Mouse (Mus musculus) urinary bladder, adult 18-20 months (tissue): ENCODE measurements around the gene Ptprj.
"Not testable (repeated sequence)": the region's sequence is repeated elsewhere in the genome, so short reads cannot be mapped to it uniquely, and the experiment has no call there.

Experiments used
- DNase-seq, 2 experiments: peaks; one replicate each; pipeline ENCODE4 v3.0.0; 2022; ENCODE audit warnings: low spot score in 2 of 2, mixed read lengths in 2 of 2

Gene Ptprj

DNA sequence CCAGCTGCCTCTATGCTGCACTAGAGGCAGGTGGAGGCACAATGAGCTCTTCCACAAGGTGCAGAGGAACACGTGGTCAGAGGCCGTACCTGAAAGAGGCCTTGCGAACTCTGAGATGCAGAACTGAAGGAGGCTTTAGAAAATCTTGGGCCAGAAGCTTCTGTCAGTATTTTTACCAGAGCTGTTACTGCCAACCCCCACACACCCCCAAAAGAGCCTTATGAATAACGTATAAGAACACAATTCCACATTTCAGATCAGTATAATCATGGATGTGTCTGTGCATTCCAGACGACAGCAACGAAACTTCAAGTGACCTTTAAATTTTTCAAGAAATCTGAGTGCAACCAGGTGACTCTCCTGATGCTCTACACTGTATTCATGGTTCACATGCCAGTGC is 98.9 kb downstream of the Ptprj start:
- DNase-seq = no peak

DNA sequence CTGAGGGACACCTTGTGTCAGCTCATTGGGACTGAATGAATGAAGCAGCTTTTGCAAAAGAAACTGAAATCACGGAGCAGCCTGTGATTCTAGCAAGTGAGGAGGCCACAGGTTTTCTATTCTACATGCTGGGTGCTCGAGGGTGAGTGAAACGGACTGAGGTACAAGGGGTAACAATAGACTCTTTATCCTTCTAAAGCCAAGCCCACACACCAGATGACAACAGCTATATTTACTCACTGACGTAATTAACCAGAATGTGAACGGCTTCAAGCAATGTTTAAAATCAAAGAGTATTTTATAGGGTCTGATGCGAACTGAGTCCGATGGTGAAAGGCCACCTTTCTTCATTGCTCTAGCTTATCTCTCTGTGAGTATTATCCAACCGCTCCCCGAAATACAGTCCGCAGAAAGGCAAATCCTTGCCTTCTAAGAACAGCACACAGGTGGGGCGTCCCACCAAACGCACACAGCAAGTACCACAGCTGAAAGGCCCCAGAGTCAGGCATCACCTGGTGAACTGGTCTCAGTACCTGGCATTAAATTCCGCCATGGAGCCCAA is 99.6 kb downstream of the Ptprj start:
- DNase-seq = no peak

DNA sequence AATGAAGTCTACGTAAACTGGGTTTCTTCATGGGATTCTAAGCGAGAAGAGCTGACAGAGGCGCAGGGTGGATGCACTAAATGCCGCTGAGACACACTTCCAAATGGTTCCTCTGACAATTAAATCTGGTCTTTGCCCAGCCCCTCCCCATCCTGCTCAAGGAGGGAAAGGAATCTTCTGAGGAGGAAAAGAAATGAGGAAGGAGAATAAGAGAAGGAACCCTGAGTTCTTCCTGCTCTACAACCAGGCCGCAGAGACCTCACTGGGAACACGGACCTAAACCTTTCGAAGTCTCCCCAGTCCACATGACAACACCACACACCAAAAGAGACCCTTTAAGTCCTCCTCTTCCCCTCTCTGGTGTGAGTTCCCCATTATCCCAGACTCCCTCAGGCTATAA is 101.9 kb downstream of the Ptprj start:
- DNase-seq = no peak

DNA sequence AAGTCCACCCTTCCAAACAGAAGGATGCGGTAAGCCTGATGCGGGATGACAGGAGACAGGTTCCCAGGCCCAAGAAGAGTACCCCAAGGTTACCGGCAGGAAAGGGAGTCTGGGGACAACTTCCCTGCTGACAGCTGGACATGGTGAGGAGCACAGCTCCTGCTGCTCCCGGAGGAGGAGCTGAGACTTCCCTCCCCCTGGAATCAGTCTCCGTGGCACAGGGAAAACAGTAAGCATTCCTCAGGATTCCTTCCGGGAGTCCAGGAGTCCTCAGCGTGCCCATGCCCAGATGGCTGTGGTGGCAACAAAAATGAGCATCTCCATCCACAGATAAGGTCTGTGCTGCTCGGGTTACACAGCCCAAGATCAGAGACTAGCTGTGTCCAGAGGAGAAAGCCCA is 102.8 kb downstream of the Ptprj start:
- no peak for DNase-seq

DNA sequence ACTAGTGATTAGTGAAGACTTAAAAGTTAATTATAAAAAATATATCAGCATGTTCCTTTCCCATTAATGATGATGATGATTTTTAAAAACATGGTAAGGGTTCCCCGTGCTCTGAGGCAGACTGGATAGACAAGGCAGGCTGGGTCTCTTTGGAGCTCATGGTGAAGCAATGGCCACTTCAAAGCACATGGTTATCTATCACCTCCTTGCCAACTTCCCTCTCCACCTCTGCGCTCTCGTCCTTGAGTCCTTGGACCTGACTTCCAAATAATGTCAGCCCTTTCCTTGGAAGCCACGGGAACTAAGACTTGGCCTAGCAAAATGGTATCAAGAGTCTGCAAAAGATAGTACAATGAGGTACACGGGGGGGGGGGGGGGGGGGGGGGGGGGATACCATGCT is 103.7 kb downstream of the Ptprj start:
- DNase-seq = no peak

DNA sequence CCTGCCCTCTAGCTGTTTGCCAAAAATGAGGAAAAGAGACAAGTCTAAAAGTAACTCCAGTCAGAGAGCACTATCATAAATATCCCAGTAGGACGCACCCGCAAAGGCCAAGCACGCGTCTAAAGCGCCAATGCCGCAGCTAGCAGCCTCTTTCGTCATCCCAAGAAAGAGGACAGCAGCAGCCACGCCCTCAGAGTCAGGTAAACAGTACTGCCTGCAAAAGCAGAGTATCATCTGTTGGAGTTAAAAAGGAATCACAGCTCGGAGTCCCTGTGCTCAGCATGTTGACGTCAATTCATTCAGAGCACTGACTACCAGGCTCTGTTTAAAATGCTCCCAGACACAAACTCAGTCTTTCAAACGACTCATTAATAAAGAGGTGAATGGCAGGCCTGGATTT is 104.1 kb downstream of the Ptprj start:
- no peak for DNase-seq

DNA sequence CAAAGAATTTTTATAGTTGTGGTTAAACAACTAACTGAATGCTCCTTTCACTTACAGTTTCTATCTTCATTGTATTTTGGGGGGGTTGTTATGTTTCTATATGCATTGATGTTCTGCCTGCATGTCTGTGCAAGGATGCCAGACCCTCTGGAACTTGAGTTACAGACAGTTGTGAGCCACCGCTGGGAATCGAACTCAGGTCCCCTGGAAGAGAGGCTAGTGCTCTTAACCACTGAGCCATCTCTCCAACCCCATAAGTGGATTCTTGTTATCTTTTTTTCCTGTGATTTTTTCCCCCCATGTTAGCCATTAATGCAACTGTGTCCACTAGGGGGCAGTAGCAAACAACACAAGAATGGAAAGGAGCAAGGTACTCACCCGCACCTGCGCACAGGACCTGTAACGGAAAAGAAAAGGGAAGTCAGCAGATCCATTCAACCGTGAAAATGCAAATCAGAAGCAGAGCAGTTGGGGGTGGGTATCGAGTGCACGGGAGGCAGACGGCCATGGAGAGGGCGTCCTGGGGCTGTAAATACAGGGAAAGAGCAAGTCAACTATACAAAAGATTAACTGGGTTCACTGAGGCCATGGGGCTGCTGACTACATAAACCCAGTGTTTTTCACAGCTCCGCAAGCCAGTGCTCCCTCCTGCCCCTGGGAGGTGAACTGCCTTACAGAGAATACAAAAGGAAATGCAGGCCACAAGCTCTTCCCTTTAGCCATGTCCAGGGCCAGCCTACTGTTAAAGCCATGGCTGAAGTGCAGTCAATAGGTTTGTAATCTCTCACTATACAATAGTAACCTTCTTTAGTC is 105.6 kb downstream of the Ptprj start:
- DNase-seq = peak; percentile 65 to 71

DNA sequence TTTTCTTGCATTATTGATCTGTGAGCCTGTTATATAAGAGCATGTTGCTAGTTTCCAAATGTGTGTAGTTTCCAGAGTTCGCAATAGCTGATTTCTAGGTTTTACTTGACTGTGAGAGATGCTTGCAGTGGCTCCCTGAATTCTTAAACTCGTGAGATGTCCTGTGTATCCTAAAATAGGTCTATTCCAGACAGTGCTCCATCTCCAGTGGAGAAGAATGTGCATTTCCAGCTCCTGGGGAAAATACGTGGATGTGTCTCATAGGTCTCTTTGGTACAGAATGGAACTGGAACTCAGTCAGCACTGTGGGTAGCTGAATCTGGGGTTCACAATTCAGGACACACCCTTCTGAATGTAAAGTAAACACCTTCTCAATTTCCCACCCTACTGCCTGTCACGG is 107.7 kb downstream of the Ptprj start:
- DNase-seq = no peak

DNA sequence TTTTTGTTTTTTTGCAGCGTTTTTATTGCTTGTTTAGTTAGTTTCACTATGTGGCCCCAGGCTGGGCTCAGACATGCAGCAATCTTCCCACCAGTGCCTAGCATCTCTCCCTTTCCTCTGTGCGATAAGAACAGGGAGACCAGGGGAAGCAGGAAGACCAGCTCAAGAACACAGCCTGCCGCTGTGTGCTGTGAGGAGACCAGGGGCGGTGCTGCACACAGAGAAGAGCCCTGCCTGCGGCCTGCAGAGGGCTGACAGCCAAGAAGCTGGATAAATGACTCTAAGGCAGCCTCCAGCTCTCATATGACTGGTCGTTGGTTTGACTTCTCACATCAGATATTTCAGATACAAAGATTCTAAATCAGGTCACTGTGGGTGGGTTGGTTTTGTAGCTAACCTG is 110.3 kb downstream of the Ptprj start:
- DNase-seq = no peak

DNA sequence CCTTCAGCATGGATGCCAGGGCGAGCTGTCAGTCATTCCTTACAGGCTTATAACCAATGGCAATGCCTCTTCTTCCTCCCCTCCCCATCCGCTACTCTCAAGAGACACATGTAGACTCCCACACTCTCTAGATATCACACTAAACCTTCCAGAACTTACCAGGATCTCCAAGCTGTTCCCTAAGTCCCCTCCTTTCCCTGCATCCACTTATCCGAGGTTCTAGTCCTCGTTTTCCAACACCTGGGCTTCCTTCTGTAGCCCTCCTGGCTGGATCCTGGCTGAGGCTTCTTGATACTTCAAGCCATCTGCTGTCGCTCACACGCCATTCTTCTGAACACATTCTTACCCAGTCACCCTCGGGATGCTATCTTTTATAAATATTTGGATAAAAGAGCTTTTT is 114.0 kb downstream of the Ptprj start:
- no peak for DNase-seq

DNA sequence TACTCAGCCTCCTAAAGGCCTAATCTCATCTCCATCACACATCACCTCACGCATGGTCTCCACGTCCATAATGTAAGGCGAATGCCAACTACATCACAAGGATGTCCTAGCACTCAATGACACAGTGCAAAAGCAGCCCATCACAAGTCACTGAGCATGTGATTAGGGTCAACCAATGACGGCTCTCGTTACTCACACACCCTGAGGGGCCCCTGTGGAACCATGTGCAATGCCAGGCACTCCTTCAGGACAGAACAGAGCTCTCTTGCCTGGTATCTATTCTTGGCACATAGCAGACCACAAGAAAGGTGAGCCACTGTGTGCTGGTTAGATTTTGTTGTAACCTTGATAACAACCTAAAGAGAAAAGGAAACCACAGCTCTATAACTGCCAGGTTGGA is 116.7 kb downstream of the Ptprj start:
- no peak for DNase-seq

DNA sequence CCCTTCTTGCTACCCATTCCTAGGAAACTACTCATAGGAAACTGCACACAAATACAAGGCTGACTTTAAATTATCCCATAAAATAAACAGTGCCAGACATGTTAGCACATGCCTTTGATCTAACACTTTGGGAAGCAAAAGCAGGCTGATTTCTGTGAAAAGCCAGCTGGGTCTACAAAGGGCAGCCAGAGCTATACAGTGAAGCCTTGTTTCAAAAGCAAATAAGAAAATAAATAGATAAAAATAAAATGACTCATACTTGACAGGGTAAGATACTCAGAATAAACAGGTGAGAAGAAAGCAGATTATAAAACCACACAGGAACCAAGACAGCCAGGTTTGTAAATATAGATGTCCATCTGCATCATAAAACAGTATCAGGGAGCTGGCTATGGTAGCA is 118.2 kb downstream of the Ptprj start:
- no peak for DNase-seq

DNA sequence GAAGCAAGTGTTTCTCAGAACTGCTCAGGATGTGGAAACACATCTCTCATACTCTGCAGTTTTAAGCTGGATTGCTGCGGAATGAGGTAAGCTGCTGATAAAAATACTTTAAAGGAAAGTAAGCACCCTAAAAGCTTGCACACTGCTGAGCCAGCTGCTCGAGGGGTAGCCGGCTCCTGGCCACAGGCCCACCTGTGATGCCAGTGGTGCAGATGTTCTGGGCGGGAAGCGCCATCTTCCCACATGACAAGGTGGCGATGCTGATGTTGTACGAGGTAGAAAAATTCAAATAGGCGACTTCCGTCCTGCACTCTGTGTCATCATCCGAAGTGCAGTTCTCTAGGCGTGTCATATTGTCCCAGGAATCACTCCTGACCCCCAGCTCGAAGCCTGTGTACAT is 122.5 kb downstream of the Ptprj start:
- DNase-seq = no peak

DNA sequence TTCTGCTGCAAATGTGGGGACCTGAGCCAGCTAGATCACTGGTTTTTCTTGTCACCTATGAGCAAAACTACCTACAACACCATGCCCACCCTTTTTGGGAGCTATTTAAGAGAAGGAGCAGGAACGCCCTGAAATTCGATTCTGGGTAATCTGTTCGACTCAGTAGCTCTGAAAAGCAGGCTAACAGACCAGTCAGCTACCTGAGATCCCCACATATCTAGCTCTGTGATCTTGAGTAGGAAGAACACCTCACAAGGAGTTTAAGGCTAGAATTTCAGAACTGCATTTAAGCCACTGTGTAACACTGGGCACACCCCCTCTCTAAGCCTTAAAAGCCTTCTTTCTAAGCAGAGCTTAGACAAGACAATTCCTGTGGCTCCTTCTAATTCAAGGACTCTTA is 128.1 kb downstream of the Ptprj start:
- no peak for DNase-seq

DNA sequence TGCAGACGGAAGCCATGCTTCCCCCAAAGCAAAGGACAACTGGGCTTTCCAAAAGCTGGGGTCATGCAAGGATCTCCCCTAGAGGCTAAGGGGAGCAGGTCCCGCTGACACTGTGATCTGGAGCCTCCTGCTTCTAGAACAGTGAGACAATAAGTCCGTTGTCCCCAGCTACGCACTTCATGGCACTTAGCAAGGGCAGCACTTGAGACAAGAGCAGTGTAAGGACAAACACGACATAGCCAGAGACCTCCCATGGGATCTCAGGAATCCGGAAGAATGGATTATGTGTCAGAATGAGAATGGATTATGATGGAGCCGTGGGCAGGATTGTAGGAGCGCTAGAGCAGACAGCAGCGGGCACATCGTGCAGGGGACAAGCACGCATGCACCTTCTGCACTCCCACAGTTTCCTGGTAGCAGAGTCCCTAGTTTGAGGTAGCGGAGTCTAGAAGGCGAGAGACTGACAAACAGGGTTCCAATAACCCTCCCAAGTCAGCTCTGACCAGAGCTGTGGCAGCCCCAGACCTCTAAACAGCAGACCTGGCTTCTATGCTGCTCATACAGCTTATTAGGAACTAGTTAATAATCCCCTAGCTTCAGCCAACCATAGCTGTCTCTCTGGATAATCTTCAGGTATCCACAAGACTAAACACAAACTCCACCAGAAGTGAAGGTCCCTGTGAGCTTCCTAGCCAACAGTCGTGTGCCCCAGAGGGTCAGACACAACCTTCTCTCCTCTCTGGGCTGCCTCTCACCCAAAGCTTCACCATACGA is 131.3 kb downstream of the Ptprj start:
- no peak for DNase-seq

DNA sequence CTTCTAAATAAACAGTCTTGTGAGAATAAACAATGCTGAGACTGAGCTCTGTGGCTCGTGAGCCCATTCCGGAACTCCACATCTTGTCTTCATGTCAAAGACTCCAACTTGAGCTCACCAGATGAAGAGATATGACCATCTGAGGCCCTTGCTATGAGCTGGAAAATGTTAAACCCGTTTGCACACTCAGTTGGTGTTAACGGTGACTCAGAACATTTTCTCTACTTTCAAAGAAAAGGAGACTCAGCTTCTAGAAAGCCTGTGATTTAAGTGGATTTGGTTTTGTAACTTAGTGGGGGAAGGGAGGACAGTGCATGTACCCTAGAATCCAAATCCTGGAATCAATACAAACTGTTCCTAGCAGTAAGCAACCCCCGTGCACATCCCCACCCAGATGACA is 136.6 kb downstream of the Ptprj start:
- no peak for DNase-seq

DNA sequence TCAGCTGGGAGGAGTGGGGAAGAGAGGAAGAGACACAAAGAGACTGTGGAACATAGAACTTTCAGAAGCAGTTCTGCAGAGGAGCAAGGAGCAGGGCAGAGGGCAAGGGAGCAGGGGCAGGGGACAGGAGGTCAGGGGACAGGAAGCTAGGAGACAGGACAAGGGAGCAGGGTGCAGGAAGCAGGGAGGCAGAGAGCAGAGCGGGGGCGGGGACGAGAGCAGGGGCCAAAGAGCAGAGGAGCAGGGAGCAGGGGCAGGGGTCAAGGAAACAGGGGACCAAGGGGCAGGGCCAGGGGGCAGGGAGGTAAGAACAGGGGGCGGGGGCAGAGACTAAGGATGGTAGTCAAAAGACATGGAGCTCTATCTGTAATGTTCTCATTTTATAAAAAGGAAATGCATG is 138.6 kb downstream of the Ptprj start:
- DNase-seq = not testable (repeated sequence)

DNA sequence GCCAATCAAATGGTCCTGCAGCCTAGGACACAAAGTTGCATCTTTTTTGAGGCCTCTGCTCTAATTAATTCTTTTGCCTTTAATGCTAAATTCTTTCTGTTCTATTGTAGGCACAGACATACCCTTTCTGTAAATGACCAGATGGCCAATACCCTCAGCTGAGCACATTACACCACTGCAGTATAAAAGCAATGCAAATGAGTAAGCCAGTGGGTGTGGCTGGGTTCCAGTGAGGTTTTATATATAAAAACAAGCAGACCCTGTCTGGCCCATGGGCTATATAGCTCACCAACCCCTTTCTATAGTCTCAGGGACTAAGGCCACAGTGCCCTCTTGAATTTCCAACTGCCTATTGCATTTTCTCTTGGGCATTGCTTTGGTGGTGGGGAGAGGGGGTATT is 140.3 kb downstream of the Ptprj start:
- not testable (repeated sequence) for DNase-seq

DNA sequence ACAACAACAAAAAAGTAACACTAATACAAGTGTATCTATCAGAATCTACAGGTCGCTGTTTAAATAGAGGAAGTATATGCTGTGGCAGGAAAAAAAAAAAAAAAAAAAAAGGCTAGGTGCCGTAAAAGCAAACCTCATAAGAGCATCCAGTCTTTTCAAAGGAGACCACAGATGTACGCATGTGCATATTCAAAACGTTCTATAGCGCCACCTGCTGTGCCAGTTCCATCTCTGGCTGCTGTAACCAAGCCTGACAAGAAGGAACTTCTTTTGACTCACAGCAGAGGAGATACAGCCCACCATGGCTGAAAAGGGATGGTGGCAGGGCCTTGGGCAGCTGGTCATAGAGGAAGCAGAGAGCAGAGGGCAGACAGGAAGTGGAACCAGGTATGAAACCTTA is 143.0 kb downstream of the Ptprj start:
- not testable (repeated sequence) for DNase-seq

DNA sequence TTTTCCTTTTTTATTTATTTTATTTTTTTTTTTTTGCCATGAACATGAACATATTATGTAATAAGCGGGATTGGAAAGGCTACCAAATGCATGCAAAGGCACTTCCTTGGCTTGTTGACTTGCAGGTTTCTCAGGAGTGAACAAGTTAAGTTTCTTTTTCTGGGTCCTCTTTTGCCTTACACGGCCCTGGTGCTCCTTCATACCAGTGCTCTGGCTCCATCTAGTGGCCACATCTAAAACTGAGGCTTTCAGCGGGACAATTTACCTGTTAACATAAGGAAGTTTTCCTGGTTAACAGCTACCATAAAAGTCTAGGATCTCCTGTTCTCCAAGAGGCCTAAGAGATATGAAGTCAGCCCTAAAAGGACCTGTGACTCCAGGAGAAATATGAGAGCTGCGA is 150.7 kb downstream of the Ptprj start:
- not testable (repeated sequence) for DNase-seq

DNA sequence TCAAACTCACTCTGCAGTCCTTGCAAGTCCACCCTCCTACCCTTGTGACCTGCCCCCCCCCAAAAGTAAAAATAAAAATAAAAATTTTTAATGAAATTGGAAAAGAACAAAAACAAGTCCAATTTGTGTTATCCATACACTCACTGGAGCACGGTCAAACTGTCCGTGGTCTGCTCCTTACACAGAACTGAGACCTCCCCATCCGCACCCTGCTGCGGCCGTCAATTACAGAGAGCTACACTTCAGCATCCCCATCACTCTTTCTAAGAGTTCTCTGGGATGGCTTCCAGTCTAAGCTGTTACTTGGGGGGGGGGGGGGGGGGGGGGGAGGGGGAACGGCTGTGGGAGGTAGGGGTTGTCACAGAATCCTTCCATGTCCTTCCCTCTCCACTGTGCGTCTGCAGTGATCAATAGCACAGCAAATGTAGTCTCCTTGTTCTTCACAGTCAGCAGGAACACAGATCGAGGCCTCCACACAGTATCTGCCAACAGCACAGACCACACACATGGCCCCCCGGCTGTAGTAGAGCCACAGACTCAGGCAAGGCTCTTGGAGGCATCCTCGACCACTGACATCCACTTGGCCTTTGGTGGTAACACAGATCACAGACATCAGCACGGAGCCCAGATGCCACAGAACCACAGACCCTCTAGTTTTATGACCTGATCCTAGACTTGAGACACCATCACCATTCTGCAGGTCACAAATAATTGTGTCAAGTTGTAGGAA is 151.3 kb downstream of the Ptprj start:
- DNase-seq = not testable (repeated sequence)

DNA sequence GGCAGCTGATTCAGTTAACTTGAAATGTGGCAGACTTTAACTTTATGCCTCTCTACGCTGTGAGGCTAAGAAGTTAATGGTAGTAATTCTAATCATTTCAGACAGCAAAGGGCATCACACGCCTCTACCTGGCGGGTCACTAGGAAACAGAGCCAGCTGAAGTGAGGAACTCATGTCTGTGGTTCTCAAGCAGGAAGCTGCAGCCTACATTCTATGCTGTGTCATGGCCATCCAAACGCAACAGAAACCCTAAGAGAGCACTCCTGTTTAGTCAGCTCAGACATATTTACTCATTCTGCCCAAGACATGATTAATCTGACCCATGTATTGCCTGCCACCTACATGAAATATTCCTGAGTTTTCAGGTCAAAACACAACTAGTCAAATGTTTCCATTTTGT is 155.5 kb downstream of the Ptprj start:
- DNase-seq = not testable (repeated sequence)
